Mouse (Mus musculus) megakaryocyte, adult 5-6 weeks (primary cell): ENCODE measurements at regions not wholly inside any gene's neighbourhood (a gene's known extent, or its start where the extent isn't known, plus 50 kb on each side); places are given as distances from the start of the nearest gene placed in this dataset.
"Not testable (repeated sequence)": the region's sequence is repeated elsewhere in the genome, so short reads cannot be mapped to it uniquely, and the experiment has no call there.

ENCODE experiments used
- ATAC-seq: 2 replicates; pipeline ENCODE4 v1.8.0; 2016; ENCODE audit warnings: mild to moderate bottlenecking, inconsistent platforms; ENCODE audit not compliant: poor library complexity, severe bottlenecking

DNA sequence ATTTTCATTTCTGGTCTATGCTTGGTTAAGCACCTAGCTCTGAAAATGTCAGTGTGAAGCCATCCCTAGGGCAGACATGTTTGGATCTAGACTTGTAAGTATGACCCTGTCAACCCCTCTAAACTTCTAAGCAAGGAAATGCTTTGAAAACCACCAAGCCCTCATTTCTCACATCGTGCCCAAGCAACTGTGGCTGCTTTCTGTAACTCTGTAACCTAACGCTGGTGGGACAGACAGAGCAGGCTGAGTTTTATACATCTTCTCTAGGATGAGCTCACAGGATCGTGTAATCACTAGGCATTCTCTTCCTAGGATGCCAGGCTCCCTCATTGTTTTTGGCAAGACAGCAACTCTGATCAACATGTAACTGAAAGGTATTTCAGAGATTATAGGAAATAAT is 309.6 kb upstream of the Pkdcc start:
- no peak for ATAC-seq

DNA sequence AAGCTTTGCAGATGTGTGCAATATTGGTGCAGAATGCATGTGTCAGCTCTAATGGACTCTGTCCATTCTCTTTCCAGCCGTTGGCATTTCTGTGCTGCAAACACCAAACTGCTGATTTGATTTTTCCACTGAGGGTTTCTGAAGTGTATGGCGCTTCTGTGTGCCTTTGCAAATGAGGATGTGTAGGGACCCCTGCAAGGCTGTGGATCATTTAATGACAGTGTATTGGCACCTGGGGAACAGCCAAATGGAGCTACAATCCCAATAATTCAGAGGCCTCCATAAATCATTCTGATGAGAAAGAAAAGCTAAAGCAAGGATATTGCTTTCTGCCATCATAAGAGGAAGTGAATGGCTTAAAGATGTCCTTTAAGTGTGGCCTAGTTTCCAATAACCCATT is 305.9 kb upstream of the Pkdcc start:
- no peak for ATAC-seq

DNA sequence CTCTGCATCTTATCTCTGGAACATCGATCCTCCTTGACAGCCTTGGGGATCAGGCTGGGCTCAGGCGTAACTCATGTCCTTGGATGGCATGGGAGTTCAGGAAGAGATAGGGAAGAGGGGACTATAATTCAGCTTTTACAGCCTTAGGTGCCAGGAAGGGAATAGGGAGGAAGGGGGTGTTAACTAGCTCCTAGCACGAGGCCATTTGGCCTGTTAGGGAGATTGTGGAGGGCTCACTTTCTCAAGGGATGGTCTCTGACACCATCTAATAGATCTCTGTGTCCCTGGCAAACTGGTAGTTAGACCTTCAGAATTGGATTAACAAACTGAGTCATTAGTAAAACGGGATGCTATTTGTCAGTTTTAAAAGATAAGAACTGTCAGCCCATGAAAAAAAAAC is 292.1 kb upstream of the Pkdcc start:
- not testable (repeated sequence) for ATAC-seq

DNA sequence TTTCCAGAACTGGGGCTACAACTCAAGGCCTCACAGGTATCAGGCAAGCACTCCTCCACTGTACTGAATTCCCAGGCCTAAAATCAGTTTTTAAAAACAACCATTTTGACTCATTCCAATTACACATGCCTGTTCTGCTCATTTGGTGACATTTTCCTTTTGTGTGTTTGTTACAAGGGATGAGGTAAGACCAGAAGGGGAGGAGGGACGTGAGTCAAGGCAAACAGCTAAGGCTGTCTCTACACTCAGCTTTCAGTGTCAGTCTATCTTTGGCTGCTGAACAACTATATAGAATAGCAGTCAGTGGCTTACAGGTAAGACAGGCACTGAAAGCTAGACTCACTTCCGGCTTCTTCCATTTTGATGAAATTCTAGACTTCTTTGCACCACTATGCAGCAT is 289.3 kb upstream of the Pkdcc start:
- no peak for ATAC-seq

DNA sequence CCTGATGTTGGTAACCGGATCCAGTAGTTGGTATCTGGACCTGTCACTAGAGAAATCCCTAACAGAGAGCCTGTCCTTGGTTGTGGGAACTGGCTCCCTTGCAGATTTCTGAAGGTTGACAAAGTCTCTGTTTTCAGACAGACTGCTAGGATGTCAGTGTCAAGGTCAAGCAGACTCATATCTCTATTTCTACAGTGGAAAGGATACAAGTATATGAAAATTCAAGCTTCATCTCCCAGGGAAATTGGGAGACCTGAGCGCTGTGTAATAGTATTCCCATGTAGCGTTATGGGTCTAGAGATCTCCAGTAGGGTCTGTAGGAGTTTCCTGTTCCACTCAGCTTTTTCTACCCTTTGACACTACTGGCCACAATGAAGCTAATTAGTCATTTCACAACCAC is 287.4 kb upstream of the Pkdcc start:
- no peak for ATAC-seq

DNA sequence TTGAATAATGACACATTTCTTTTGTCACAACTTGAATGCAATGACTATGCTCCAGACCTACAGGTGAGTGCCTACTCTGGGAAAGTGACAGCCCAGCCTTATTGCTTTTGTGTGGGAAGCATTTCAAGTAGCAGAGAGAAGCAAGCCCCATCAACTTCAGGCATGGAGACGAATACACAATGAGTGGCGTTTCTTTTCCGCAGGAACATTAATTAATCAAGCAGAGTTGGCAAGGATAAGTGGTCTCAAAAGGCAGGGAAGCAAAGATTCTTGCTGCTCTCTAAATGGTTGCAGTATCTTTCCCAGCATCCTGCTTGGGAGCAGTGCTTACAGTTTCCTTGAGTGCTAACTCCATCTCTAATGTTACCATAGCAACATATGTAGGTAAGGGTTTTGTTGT is 285.6 kb upstream of the Pkdcc start:
- ATAC-seq = no peak

DNA sequence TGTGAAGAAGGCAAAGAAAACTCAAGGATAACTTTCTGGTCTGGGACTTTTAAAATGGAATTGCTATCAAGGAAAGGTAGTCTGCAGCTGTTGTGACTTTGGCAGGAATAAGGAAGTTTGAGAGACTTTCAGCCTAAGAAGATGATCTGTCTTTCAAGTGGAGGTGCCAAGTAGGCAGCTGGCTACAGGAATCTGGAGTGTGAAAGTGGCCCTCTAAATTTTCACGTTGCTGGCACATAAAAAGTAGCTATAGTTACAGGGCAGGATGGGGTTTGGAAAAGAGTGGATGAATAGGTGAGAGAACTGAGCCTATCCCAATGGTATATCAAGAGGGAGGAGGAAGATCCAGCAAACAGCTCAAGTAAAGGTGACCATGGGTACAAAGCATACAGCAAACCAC is 284.4 kb upstream of the Pkdcc start:
- no peak for ATAC-seq

DNA sequence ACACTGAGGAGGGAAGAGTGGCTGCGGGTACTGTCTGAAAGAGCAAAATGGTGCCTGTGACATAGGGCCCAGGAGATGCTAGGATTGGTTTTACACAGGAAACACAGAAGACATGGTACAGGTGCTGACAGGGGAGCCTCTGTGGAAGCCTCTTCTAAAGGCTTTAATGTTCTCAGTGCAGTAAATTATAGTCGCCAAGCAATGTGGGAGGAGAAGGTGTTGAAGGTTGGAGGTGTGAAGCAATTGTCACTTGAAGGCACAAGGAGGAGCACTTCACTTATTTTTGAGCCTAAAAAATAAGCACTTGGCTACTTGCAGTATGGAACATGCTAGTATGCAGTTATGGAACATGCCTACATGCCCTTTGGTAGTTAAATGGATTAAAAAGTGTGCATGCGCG is 283.6 kb upstream of the Pkdcc start:
- ATAC-seq = no peak

DNA sequence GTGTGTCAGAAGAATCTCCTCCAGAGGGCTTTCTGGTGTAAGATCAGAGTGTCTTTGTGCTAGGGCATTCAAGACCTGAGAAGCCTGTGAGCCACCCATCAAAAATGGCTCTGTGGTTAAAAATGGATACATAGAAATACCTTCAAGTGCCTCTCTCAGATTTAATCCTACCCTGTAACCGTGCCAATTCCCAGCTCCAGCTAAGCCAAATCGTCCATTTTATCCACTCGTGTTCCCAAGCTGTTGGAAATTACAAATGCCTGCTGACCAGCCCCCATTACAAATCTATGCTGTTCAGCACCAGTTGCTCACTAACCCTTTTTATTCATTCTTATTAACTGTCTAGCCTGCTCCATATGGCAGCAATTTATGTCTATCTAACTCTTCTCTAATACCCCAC is 278.3 kb upstream of the Pkdcc start:
- no peak for ATAC-seq

DNA sequence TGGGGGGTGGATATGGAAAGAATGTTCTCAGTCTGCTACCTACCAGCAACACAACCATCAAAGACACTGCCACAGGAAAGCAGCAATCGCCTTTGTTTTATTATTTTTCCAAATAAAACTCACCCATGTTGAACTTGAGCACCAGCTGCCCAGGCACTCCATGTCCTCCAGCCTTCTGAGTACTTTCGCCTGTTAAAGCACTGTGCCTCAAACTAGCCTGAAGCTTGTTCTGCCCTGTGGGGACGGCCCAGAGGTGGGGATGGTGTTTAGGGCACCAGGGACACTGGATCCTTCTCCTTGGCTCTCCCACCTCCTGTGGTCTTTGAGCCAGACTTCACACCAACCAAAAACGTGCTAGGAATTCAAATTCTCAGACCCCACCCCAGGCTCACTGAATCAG is 269.0 kb upstream of the Pkdcc start:
- ATAC-seq = no peak

DNA sequence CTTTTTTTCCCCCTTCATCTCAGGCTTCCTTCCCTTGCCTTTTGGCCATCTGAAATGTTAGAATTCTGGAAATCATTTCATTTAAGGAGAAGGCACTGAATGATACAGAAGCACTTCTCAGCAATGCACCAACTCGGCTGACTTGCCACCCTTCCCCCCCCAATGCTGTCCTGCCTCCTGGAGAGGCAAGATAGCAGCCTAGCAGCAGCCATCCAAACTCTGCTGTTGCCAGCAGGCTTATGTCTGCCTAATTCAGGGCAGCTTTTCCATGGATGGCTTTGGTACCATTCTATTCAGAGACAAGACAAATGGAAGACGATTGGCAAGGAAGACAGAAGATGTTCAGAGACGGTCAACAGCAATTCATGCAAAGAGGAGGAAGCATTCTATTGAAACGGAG is 265.3 kb upstream of the Pkdcc start:
- no peak for ATAC-seq

DNA sequence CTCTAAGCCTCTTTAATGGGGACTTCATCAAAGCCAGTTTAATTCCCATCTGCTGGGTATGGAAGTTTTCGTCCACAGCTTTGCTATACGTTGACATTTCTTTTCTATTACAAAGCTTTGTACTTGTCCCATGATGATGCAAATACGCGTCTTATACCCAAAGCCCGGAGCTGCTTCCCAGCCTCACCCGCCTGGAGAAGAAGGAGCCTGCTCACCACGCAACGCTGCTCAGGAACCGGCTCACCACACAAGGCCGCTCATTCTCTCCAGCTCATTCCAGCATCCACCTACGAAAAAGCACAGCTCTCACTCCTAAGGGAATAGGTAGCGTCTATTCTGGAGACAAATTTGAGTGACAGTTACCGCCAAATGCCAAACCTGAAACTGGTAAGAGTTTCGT is 264.8 kb upstream of the Pkdcc start:
- ATAC-seq = no peak

DNA sequence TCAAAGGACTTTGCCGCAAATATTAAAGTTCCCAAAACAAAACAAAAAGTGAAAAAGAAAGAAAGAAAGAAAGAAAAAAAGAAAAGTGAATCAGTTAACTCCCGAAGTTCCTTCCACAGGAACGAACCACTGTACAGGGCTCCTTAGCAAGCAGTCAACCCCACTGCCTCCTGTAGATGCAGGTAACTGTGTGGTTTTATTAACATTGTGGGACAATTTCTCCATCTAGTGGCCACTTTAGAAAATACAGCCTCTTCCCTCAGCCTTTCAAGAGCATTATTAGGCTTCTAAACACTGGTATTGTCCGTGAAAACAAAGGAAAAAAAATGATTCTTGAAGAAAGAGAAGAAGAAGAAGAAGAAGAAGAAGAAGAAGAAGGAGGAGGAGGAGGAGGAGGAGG is 257.7 kb upstream of the Pkdcc start:
- no peak for ATAC-seq

DNA sequence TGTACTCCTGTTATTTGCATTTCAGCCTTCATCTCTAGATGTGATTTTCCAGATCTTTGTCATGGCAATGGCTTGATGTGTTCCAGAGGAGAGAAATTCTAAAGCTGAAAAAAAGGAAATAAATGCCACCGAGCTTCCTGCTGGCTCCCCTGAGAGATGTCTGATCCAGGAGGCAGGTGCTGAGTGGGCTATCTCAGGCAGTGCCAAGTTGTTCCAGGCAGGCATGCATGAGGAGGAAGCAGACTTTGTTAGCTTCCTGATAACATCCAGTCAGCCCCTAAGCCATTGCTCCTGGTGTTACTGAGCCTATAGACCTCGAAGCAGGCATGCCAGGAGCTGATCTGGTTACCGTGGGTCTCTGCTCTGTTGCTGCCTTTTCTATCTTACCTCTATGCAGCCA is 251.7 kb upstream of the Pkdcc start:
- no peak for ATAC-seq

DNA sequence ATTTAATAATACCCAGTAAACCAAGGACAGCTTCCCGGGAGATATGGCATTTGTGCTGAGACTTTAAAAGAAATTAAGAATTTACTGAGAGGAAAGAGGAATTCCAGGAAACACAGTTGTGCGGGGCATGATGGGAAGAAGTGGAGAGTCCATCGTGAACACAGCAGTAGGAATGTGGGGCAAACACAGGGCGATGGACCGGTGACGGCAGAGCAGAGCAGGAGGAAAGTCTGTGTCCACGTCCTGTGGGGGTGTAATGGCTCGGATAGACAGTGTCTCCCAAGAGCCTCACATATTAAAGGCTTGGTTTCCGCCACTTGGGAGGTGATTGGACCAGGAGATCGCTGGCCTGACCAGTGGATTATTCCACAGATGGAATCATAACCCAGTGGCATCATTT is 215.4 kb upstream of the Pkdcc start:
- no peak for ATAC-seq

DNA sequence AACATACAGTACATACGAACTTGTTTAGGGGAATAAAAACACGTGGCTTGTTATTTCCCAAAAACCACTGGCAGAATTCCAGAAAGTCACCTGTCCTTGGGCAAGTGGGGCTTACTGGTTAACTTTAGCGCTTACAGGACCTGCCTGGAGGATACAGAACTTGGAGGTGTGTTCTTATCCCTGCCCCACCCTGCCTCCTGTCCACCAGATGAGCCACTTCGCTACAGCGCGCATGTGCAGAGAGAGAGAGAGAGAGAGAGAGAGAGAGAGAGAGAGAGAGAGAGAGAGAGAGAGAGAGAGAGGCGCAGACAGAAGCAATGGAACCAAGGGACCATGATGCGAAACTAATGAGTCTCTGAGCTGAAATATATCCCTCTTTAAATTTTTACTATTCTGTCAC is 214.7 kb upstream of the Pkdcc start:
- no peak for ATAC-seq

DNA sequence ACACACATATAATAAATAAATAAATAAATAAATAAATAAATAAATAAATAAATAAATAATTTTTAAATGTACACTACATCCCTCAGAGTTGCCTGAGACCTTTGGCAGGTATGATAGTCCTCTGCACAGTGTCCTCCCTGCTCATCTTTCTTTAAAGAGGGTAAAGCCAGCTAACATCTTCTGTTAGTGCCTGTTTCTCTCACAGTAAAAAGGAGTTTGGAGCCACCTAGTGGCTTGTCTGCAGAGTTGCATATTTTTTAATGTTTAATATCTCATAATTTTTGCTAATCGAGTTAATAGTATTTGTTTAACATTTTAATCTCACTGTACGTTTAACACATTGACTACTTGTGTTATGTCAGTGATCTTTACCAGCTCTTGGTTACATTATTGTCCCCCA is 213.5 kb upstream of the Pkdcc start:
- 0 out of 2 replicates have a peak, but pooled peaks have one; percentile 54 for ATAC-seq

DNA sequence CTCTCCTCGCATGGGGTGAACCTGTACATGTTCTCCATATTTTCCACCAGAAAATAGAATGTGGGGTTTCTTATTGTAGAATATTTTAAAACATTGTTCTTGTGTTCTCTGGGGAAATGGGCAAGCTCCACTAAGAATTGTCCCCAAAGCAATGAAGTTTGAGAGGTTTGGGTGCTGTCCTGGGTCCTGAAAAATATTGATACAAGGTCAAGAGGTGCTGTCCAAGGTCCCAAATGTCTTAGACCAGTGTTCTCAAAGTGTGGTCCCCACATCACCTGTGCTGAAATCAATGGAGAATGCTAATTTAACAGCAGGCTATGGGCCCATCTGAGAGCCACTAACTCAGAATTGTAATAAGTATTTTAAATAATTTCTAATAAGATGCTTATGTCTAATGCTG is 204.2 kb upstream of the Pkdcc start:
- ATAC-seq = no peak

DNA sequence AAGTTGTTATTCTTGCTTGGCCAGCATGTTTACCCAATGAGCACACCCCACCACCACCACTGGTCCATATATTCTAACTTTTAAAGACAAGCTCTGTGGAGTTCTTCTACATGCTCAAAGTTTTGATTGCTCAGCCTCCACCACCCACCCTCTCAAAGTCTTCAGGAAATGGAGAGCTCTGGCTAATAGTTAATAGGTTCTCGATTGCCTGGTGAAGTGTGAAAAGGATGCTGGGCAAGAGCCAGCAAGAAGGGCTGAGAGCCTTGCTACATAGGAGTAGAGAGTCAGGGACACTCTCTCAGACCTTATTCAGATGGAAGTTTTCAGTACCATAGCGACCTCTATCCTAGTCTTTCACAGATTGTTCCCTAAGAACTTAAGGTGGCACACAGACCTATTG is 199.4 kb upstream of the Pkdcc start:
- ATAC-seq = no peak

DNA sequence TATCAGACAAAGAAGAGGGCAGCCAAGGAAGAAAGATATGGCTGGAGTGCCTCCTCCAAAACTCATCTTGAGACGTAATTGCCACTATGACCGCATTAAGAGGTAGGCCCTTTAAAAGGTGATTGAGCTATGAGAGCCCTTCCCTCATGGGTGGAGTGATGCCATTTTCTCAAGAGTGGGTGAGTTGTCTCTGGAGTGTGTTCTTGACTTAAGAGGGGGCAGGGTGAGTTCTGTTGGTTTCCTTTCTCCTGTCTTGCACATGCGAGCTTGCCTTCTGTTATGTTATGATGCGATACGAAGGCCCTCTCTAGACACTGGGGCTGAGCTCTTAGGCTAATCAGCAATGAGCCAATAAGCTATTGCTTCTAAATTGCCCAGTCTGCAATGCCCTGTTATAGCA is 198.2 kb upstream of the Pkdcc start:
- ATAC-seq = no peak

DNA sequence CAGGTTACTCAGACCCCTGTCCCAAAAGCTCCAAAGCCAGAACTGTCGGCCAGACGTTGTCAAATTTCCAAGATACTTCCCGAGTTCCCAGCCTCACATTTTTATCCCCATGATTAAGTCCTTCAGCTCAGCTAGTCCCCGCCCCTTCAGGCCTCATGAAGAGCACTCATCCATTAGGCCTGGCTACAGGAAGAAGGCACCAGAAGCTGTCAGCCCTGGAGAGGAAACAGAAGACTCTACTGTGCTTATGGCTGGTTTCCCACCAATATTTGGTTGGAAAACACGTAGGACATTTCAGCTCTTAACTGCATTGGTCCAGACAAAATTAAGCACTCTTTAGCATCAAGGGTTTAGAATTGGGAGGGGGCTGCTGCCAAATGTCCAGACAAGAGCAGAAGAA is 195.8 kb upstream of the Pkdcc start:
- ATAC-seq = no peak

DNA sequence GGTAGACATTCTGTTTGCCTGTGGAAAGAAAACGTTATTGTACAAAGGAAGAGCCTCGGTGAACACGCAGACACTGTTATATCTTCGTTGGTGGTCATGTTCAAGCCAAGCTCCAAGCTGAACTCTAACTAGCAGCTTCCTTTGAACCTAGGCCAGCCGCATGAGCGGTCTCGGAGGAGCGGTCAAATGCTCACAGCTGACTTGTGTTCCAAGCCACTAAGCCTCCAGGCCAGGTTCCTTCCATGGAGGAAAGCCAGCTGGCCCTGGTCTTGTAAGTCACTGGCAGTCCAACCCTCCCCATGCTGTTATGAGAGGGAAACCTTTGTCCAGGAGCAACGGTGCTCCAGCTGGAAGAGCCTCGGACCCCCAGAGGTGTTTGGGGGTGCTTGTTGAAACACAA is 194.5 kb upstream of the Pkdcc start:
- no peak for ATAC-seq

DNA sequence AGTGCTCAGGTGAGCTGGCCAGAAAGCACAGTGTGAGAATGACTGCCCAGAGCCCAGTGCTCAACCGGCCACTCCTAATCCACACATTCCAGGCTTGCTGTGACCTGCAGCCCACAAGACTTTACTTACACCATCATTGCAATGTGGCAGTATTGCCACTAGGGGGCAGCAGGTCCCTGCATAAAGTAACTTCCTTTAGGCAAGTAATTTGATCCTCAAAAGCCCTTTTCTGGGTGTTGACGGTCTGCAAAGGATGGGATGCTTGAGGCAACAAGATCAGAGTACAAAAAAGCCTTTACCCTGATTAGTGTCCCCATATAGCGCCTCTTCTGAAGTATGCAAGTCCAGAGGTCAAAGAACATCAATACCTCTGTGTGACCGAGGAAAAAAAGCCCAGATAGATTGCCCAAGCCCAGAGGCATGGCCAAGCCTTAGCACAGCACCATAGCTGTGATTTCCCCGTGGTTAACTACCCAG is 189.7 kb upstream of the Pkdcc start:
- peak; percentile 74 for ATAC-seq
